Mouse (Mus musculus) 416B (cell line): ENCODE results near the gene Limch1.

Experiments
- DNase-seq: peaks from one replicate; pipeline ENCODE4 v3.0.0; 2011; ENCODE audit warnings: low read depth

Gene Limch1

DNA sequence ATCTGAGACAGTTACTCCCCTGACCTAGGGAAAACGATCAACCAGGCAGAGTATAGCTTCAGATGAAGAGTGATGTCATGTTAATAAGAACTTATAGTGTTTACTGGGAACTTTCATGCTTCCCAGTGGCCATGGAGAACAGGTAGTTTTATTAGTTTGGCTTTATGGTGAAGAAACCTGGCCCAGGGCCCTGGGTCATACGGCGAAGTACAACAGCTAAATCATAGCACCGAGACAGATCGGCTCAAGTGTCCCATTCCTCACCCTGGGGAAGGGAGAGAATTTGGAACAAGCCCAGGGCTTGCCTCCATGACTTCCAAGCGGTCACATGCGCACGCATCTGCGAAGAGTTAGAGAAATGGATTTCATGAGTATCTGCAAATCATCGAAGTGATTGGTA lies 84.6 kb downstream of the Limch1 start:
- DNase-seq, result no peak

GRCm38 (mm10) chr5:66834756-66835155 lies 89.1 kb downstream of the Limch1 start:
- no peak for DNase-seq

GRCm38 (mm10) chr5:66836892-66837291 lies 91.3 kb downstream of the Limch1 start:
- DNase-seq, result no peak

- DNase-seq, result no peak
Observed at GRCm38 (mm10) chr5:66841971-66842370, 96.3 kb downstream of the Limch1 start.

- DNase-seq, result no peak
Observed at GRCm38 (mm10) chr5:66842776-66843175, 97.1 kb downstream of the Limch1 start.

DNA sequence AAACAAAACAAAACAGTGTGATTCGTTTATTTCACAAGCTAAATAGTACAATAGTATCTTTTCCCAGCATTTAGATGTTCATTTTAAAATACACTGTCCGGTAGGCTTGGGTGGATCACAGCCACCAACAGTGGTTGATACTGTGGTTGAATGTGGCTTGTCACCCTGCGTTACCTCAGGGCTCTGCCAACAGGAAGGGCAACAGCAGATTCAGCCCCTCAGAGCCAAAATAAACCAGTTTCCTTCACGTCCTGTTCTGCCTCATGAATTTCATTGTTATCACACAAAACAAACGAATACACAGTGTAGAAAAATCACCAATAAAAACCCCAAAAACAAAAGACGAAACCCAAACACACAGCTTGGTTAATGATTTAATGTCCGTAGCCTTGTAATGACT lies 102.5 kb downstream of the Limch1 start:
- DNase-seq, result no peak

DNA sequence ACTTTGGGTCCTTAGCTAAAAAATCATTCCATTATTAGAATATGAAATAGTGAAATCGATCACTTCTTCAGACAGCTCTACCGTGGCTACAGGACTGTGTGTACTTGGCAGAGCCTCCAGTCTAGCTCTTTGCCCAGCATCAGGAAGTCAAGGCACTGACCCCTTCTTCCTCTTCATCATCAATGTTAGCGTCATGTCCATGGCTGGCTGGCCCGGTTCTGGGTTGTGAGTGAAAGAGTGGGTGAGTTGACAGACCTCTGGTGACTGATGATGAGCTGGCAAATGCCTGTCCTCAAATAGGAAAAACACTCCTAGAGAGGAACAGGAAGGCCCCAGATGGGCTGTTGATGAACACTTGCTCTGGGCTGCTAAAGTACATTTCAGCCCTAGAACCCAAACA lies 103.5 kb downstream of the Limch1 start:
- DNase-seq, result no peak

- DNase-seq, result no peak
Observed at GRCm38 (mm10) chr5:66850721-66851251, 105.2 kb downstream of the Limch1 start.

GRCm38 (mm10) chr5:66851708-66852107 lies 106.1 kb downstream of the Limch1 start:
- DNase-seq, result no peak

- no peak for DNase-seq
Observed at GRCm38 (mm10) chr5:66854263-66854662, 108.6 kb downstream of the Limch1 start.

DNA sequence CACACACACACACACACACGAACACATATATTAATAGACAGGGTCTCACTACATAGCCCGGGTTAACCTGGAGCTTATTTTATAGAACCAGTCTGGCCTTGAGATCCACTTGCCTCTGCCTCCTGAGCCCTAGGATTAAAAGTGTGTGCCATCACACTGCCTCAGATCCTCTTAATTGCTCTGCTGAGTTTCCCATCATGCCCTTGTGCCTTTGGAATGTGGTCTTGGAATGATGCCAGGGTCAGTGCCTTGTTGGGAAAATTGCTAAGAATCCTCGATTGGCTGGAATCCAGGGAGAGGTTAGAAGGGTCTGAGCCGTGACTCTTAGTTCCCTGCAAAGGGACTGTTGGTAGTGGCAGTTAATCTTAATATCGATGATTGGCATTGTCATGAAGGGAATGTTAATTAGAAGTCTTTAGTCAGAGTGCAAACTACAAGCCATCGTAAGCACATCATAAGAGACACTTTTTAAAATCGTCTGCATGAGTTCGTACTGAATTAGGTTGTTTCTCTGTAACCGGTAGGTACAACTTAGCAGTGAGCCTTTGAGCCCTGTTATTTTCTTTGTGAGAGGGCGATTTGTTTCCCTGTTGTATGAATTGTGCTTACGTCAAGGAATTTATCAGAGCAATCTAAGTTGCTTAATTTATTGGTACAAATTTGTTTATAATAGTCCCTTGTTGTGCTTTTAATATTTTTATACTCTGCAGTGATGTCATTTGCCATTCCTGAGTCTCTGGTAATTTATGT lies 109.9 kb downstream of the Limch1 start:
- no peak for DNase-seq

- no peak for DNase-seq
Observed at GRCm38 (mm10) chr5:66859506-66859905, 113.9 kb downstream of the Limch1 start.

GRCm38 (mm10) chr5:66861232-66862035 lies 115.8 kb downstream of the Limch1 start:
- no peak for DNase-seq

DNA sequence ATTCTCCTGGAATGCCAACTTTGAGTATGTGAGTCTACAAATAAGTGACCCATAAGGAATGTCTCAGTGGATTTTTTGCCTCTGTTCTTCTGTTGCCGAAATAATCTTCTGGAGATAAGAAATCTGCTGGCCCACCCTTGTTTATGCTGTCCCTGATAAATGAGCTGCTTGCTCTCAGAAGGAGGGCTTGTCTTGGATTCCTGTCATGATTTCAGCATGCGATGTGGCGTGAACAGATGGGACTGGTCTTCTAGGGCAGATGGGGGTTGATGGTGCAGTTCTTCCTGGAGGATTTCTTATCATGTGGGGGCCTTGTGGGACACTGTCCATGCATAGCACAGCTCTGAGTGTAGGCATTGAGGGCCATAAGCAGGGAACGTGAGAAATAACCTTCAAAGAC lies 116.5 kb downstream of the Limch1 start:
- DNase-seq, result no peak

- DNase-seq, result no peak
Observed at GRCm38 (mm10) chr5:66865229-66865628, 119.6 kb downstream of the Limch1 start.

- DNase-seq, result no peak
Observed at GRCm38 (mm10) chr5:66866019-66866418, 120.4 kb downstream of the Limch1 start.

DNA sequence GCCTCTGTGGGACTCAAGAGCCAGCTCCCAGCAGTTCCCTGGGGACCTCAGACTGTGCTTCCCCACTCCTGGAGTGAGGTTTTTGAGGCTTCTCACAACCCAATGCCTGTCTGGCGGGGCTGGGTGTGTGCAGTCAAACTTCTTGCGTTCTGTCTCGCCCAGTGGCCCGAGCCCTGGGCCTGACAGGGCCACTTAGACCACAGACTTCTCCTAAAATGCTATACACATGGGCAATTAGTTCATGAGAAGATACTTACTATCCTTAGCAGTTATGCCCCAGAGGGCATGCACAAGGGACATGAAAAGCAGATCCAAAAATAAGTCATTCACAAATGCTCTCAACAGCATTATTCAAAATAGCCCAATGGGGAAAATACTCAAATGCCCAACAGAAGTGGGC lies 123.9 kb downstream of the Limch1 start:
- no peak for DNase-seq

DNA sequence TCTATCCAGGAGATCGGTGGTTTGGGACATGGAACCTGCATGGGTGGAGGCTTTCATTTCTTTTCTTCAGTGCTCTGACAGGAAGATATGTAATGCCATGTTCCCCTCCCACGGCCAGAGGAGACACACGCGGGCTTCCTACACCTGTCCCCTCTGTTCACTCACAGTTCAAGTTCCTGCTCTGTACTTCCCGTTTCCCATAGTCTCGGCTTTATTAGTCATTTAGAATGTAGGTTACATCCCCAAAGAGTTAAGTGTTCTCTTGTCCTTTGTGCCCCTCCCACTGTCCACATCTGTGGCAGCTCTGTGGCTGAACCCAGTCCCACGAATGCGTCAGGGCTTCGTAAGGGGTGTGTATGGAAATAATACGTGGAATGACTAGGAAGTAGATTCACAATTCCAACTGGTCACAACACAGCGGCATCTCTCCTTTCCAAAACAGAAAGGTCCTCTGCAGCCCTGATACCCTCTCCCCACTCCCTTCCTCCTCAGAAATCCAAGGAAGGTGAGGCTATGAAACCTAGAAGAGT lies 126.0 kb downstream of the Limch1 start:
- no peak for DNase-seq

GRCm38 (mm10) chr5:66872053-66872452 lies 126.4 kb downstream of the Limch1 start:
- DNase-seq, result no peak

DNA sequence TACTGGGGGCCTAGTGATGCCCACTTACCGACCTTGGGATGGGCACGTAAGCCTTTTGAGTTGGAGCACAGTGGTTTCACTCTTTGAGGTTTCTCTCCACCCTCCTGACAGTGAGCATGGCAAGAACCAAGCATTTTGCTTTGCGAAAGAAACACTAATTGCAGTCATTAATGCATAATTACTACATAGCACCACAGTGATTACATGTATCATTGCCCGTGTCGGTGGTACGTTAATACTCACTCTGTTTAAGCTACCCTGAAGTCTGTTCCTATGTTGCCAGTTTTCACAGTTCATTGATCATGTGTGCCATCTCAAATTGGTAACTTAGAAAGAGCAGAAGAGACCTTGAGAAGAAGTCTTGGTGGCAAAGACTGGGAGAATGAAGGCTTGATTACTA lies 127.1 kb downstream of the Limch1 start:
- no peak for DNase-seq

DNA sequence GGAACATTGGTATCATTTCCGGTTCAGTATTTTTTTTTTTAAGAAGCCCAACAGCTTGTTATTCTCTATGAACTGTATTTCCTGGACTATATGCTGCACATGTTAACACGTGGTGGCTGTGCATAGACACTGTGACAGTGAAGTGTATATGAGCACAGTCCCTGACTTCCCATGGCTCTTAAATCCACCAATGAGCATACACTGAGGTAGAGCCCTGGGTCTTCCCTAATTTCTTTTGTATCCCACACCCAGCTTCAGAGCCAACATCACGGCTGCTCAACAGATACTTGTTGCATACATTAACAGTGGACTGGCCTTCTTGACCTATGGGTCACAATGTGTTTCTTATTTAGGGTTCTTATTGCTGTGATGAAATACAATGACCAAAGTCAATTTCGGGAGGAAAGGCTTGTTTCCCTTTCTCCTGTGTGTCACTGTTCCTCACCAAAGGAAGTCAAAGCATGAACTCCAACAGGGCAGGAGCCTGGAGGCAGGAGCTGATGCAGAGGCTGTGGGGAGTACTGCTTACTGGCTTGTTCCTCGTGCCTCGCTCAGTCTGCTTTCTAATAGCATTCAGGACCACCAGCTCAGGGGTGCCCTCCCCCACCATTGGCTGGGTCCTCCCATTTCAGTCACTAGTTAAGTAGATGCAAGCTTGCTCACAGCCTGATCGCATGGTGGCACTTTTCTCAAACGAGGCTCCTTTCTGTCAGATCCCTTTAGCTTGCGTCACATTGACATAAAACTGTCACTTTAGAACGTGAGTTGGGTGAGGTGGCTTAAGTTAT lies 130.6 kb downstream of the Limch1 start:
- no peak for DNase-seq

DNA sequence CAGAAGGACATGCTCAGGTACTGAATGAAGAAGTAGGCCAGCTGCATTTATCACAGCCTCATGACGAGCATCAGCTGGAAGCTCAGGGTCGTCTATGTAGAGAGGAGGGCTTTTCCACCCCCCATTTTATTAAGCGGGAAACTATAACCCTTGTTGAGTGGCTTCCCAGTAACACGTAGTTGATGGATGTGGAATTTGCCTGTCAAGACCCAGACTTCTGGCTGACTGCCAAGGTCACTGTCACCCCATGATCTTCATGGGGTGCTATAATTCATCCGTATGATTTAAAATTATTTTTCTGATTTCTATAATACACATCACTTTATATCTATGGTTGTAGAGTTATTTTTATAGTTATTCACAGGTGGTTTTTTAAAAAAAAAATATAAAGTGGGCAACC lies 131.4 kb downstream of the Limch1 start:
- DNase-seq, result no peak
